Mouse (Mus musculus) stomach, embryonic 14.5 days (tissue): ENCODE measurements around the gene Tmc8. TPM values are rescaled to one million over a fixed set of nuclear protein-coding genes. Genes with fewer than 3 reads are reported as not detected.

Experiments used
- ATAC-seq: fragments of 200-750 bp; cut with Nextera tagmentation; 2 replicates; pipeline ENCODE4 v1.8.0; 2017; ENCODE audit warnings: low read depth, moderate TSS enrichment; ENCODE audit not compliant: insufficient number of reproducible peaks, insufficient read depth, low FRiP score
- H3K27ac ChIP-seq: fragments of 300-500 bp; sonication (generic); 2 replicates; pipeline ENCODE4 v1.5.1; 2014; ENCODE audit warnings: mild to moderate bottlenecking, low read length, moderate library complexity, mixed read lengths
- H3K27me3 ChIP-seq: fragments of 300-500 bp; sonication (generic); 2 replicates; pipeline ENCODE4 v1.6.1; 2014; ENCODE audit warnings: low read length, control low read depth, mixed read lengths; ENCODE audit not compliant: control insufficient read depth, insufficient read depth
- H3K36me3 ChIP-seq: fragments of 300-500 bp; sonication (generic); 2 replicates; pipeline ENCODE4 v1.6.1; 2014; ENCODE audit warnings: mild to moderate bottlenecking, control low read depth, low read length, moderate library complexity, mixed read lengths; ENCODE audit not compliant: control insufficient read depth, insufficient read depth
- H3K4me1 ChIP-seq: fragments of 300-500 bp; sonication (generic); 2 replicates; pipeline ENCODE4 v1.6.1; 2014; ENCODE audit warnings: low read length, control low read depth, mixed read lengths; ENCODE audit not compliant: control insufficient read depth, insufficient read depth
- H3K4me2 ChIP-seq: fragments of 300-500 bp; sonication (generic); replicated peaks from 2 replicates; pipeline ENCODE4 v1.6.1; 2014; ENCODE audit warnings: low read depth, low read length, control low read depth
- H3K4me3 ChIP-seq: fragments of 300-500 bp; sonication (generic); 2 replicates; pipeline ENCODE4 v1.5.1; 2014; ENCODE audit warnings: low read depth, low read length, control low read depth
- H3K9ac ChIP-seq: fragments of 300-500 bp; sonication (generic); replicated peaks from 2 replicates; pipeline ENCODE4 v1.6.1; 2014; ENCODE audit warnings: low read depth, mild to moderate bottlenecking, control low read depth, low read length, moderate library complexity, mixed read lengths
- H3K9me3 ChIP-seq: fragments of 300-500 bp; sonication (generic); 2 replicates; pipeline ENCODE4 v1.6.1; 2016; ENCODE audit warnings: low read depth, low read length, control low read depth; ENCODE audit not compliant: control insufficient read depth
- WGBS: fragments of 180-500 bp; shearing (Covaris S2); extraction: QIAGEN DNeasy Blood & Tissue Kit; methylation state at CpG from one replicate; pipeline ENCODE4 v1.1.7; 2014; 5-methylcytosine and 5-hydroxymethylcytosine counted together
- polyA plus RNA-seq: library from polyadenylated mRNA; unstranded; fragments of >200 nt; fragmentation: Nextera tagmentation; extraction: Ambion mirVana; gene quantifications from 2 replicates; pipeline ENCODE4 v1.2.1, GENCODE M21; 2014

Tmc8 gene
- polyA plus RNA-seq, 1 experiment from 2014 or later: 1.7 TPM

GRCm38 (mm10) chr11:117836306-117836705 is 54.4 kb downstream of the Tmc8 start:
- ATAC-seq: no peak
- Histone ChIP-seq H3K4me1 (no peaks in the 10 kb centered on the region), H3K27ac (no peak overlapping the region), H3K9me3 (no peaks in the 10 kb centered on the region), H3K4me2 (peak overlapping the region; percentile 29; the same call in 1 of the 2 replicates), H3K27me3 (no peaks in the 10 kb centered on the region), H3K9ac (no peak overlapping the region), H3K4me3 (no peak overlapping the region), H3K36me3 (no peaks in the 10 kb centered on the region)
- WGBS: 29% methylated on average over 13 of the region's 13 CpGs

- Histone ChIP-seq H3K4me1 (no peaks in the 10 kb centered on the region), H3K4me3 (no peak overlapping the region), H3K36me3 (no peaks in the 10 kb centered on the region), H3K9ac (no peak overlapping the region), H3K27me3 (no peaks in the 10 kb centered on the region), H3K4me2 (no peak overlapping the region), H3K9me3 (no peaks in the 10 kb centered on the region), H3K27ac (peak overlapping the region; percentile 29; the same call in 1 of the 2 replicates)
- peak; percentile 81 for ATAC-seq
- 65% methylated on average over 2 of the region's 2 CpGs for WGBS
Measured at GRCm38 (mm10) chr11:117838572-117838971, 56.7 kb downstream of the Tmc8 start.

- H3K4me2 ChIP-seq: no peak overlapping the region
- no peaks in the 10 kb centered on the region for H3K9me3 ChIP-seq
- no peak overlapping the region for H3K4me3 ChIP-seq
- no peaks in the 10 kb centered on the region for H3K4me1 ChIP-seq
- ATAC-seq: no peak
- H3K27ac ChIP-seq: peak overlapping the region; percentile 29; the same call in 1 of the 2 replicates
- no peak overlapping the region for H3K9ac ChIP-seq
- H3K27me3 ChIP-seq: no peaks in the 10 kb centered on the region
- 86% methylated on average over 1 of the region's 1 CpGs for WGBS
- no peaks in the 10 kb centered on the region for H3K36me3 ChIP-seq
Measured at GRCm38 (mm10) chr11:117839021-117839420, 57.1 kb downstream of the Tmc8 start.

- Histone ChIP-seq H3K4me1 (no peaks in the 10 kb centered on the region), H3K36me3 (no peaks in the 10 kb centered on the region), H3K4me2 (no peak overlapping the region), H3K9ac (no peak overlapping the region), H3K27me3 (no peaks in the 10 kb centered on the region), H3K9me3 (no peaks in the 10 kb centered on the region), H3K27ac (no peak overlapping the region), H3K4me3 (no peak overlapping the region)
- no peak for ATAC-seq
- 24% methylated on average over 1 of the region's 1 CpGs for WGBS
Measured at GRCm38 (mm10) chr11:117840910-117841309, 59.0 kb downstream of the Tmc8 start.

Other genes with a start within 250 kb of the Tmc8 start
- gene Tnrc6c, start 127.8 kb upstream of the Tmc8 start, polyA plus RNA-seq: 15.5 TPM in 2 replicates
- 23.0 and 24.3 TPM in 2 replicates for gene Tmc6, start 122 bp downstream of the Tmc8 start, polyA plus RNA-seq
- 0.23 TPM in 1 of 2 replicates, not detected in the other for gene 6030468B19Rik, start 15.6 kb downstream of the Tmc8 start, polyA plus RNA-seq
- gene Gm20708, start 27.6 kb downstream of the Tmc8 start, polyA plus RNA-seq: 1.1 TPM in 1 of 2 replicates, not detected in the other
- gene Syngr2, start 27.6 kb downstream of the Tmc8 start, polyA plus RNA-seq: 101 and 115 TPM in 2 replicates
- 6.4 and 7.1 TPM in 2 replicates for gene Afmid, start 43.8 kb downstream of the Tmc8 start, polyA plus RNA-seq
- gene Tk1, start 44.0 kb downstream of the Tmc8 start, polyA plus RNA-seq: 133 and 149 TPM in 2 replicates
- gene Birc5, start 67.2 kb downstream of the Tmc8 start, polyA plus RNA-seq: 287 and 307 TPM in 2 replicates
- not detected in 2 replicates for gene Tmem235, start 78.7 kb downstream of the Tmc8 start, polyA plus RNA-seq
- gene Tha1, start 91.4 kb downstream of the Tmc8 start, polyA plus RNA-seq: 5.8 and 6.4 TPM in 2 replicates
- gene Socs3, start 188.0 kb downstream of the Tmc8 start, polyA plus RNA-seq: 9.2 and 11.5 TPM in 2 replicates
- gene Pgs1, start 204.2 kb downstream of the Tmc8 start, polyA plus RNA-seq: 30.6 and 30.8 TPM in 2 replicates